Mouse (Mus musculus) heart, embryonic 14.5 days (tissue): ENCODE results near the gene Mllt3. TPM values are rescaled to one million over a fixed set of nuclear protein-coding genes. Genes with fewer than 3 reads are reported as not detected.
A peak's percentile ranks its signal among the peaks of the same experiment; 100 is the strongest.

Source experiments
- ATAC-seq: fragments of 200-750 bp; cut with Nextera tagmentation; 2 replicates; pipeline ENCODE4 v1.8.0; 2017; ENCODE audit warnings: low read depth, moderate TSS enrichment; ENCODE audit not compliant: insufficient number of reproducible peaks, insufficient read depth, low FRiP score
- H3K27ac ChIP-seq, 2 experiments: fragments of 200-500 bp in 1 of 2; fragments of 300-500 bp in 1 of 2; sonication (generic) in 1 of 2; replicated peaks in 1 of 2; 2 replicates each; pipeline ENCODE4 v1.5.1; 2012 to 2014; ENCODE audit warnings: low read depth in 2 of 2, low read length in 2 of 2, control low read depth in 1 of 2, mild to moderate bottlenecking in 1 of 2, mixed read lengths in 1 of 2; ENCODE audit not compliant: control insufficient read depth in 1 of 2, insufficient read depth in 1 of 2
- H3K27me3 ChIP-seq: fragments of 300-500 bp; sonication (generic); 2 replicates; pipeline ENCODE4 v1.6.1; 2014; ENCODE audit warnings: mild to moderate bottlenecking, low read length, control low read depth; ENCODE audit not compliant: control insufficient read depth, insufficient read depth
- H3K36me3 ChIP-seq: fragments of 300-500 bp; sonication (generic); 2 replicates; pipeline ENCODE4 v1.6.1; 2014; ENCODE audit warnings: mild to moderate bottlenecking, control low read depth, low read length, mixed read lengths; ENCODE audit not compliant: control insufficient read depth, insufficient read depth
- H3K4me1 ChIP-seq, 2 experiments: fragments of 200-500 bp in 1 of 2; fragments of 300-500 bp in 1 of 2; sonication (generic) in 1 of 2; 2 replicates each; pipeline ENCODE4 v1.6.1; 2012 to 2014; ENCODE audit warnings: low read length in 2 of 2, control low read depth in 1 of 2, mixed read lengths in 1 of 2; ENCODE audit not compliant: control insufficient read depth in 2 of 2, insufficient read depth in 2 of 2
- H3K4me2 ChIP-seq: fragments of 300-500 bp; sonication (generic); 2 replicates; pipeline ENCODE4 v1.6.1; 2014; ENCODE audit warnings: mild to moderate bottlenecking, low read length
- H3K4me3 ChIP-seq, 2 experiments: fragments of 200-500 bp in 1 of 2; fragments of 300-500 bp in 1 of 2; sonication (generic) in 1 of 2; 2 replicates each; pipeline ENCODE4 v1.5.1; 2012 to 2014; ENCODE audit warnings: low read length in 2 of 2, mild to moderate bottlenecking in 2 of 2, control low read depth in 1 of 2, low read depth in 1 of 2, moderate library complexity in 1 of 2; ENCODE audit not compliant: control insufficient read depth in 1 of 2, insufficient read depth in 1 of 2
- H3K9ac ChIP-seq: fragments of 300-500 bp; sonication (generic); 2 replicates; pipeline ENCODE4 v1.6.1; 2014; ENCODE audit warnings: mild to moderate bottlenecking, low read length
- H3K9me3 ChIP-seq: fragments of 300-500 bp; sonication (generic); 2 replicates; pipeline ENCODE4 v1.6.1; 2016; ENCODE audit warnings: low read length, control low read depth; ENCODE audit not compliant: control insufficient read depth
- WGBS: fragments of 180-500 bp; shearing (Covaris S2); extraction: QIAGEN DNeasy Blood & Tissue Kit; methylation state at CpG from one replicate; pipeline ENCODE4 v1.1.7; 2014; 5-methylcytosine and 5-hydroxymethylcytosine counted together
- polyA plus RNA-seq: library from polyadenylated mRNA; unstranded; fragments of >200 nt; fragmentation: Nextera tagmentation; extraction: Ambion mirVana; gene quantifications from 2 replicates; pipeline ENCODE4 v1.2.1, GENCODE M21; 2014

The Mllt3 gene
- polyA plus RNA-seq, 1 experiment from 2014 or later: 33.0 TPM

- Histone ChIP-seq H3K36me3 (no peaks in the 10 kb centered on the region), H3K4me1 (no peaks in the 10 kb centered on the region), H3K27me3 (no peaks in the 10 kb centered on the region), H3K4me2 (no peak overlapping the region), H3K4me3 (no peak overlapping the region), H3K9me3 (no peaks in the 10 kb centered on the region), H3K27ac (no peak overlapping the region), H3K9ac (no peak overlapping the region)
- WGBS: 100% methylated on average over 1 of the region's 1 CpGs
- no peak for ATAC-seq
Observed at GRCm38 (mm10) chr4:87857982-87858381, 175.2 kb downstream of the Mllt3 start.

GRCm38 (mm10) chr4:87852461-87852860 lies 180.7 kb downstream of the Mllt3 start:
- no peak overlapping the region for H3K27ac ChIP-seq
- H3K27me3 ChIP-seq: no peaks in the 10 kb centered on the region
- no peak overlapping the region for H3K4me3 ChIP-seq
- H3K4me2 ChIP-seq: no peak overlapping the region
- no peak for ATAC-seq
- H3K9ac ChIP-seq: no peak overlapping the region
- H3K9me3 ChIP-seq: no peaks in the 10 kb centered on the region
- 69% methylated on average over 2 of the region's 2 CpGs for WGBS
- H3K4me1 ChIP-seq: no peaks in the 10 kb centered on the region
- H3K36me3 ChIP-seq: no peaks in the 10 kb centered on the region

GRCm38 (mm10) chr4:87850051-87850450 lies 183.1 kb downstream of the Mllt3 start:
- no peaks in the 10 kb centered on the region for H3K9me3 ChIP-seq
- no peaks in the 10 kb centered on the region for H3K36me3 ChIP-seq
- no peak for ATAC-seq
- H3K4me1 ChIP-seq: peaks cover 2 to 4% of the 10 kb centered on the region in 2 experiments; a peak in 2 of 4 replicates
- no peak overlapping the region for H3K27ac ChIP-seq
- H3K4me2 ChIP-seq: no peak overlapping the region
- no peak overlapping the region for H3K4me3 ChIP-seq
- no peaks in the 10 kb centered on the region for H3K27me3 ChIP-seq
- no peak overlapping the region for H3K9ac ChIP-seq
- WGBS: 86% methylated on average over 5 of the region's 5 CpGs

- Histone ChIP-seq H3K4me2 (peak overlapping the region; percentile 25; the same call in 1 of the 2 replicates), H3K27ac (peak overlapping the region in 1 of 2 experiments; percentile 44; a peak in 2 of 4 replicates)
Observed at GRCm38 (mm10) chr4:87844668-87845210, 188.4 kb downstream of the Mllt3 start.

GRCm38 (mm10) chr4:87840210-87840910 lies 192.8 kb downstream of the Mllt3 start:
- ATAC-seq: 0 out of 2 replicates have a peak, but pooled peaks have one; percentile 43
- WGBS: 42% methylated on average over 10 of the region's 10 CpGs
- no peaks in the 10 kb centered on the region for H3K36me3 ChIP-seq
- H3K27me3 ChIP-seq: no peaks in the 10 kb centered on the region
- H3K4me2 ChIP-seq: peak overlapping the region; percentile 30
- peak overlapping the region; percentile 41 to 64 for H3K27ac ChIP-seq
- H3K4me1 ChIP-seq: peaks cover 5 to 28% of the 10 kb centered on the region in 2 experiments
- H3K9me3 ChIP-seq: no peaks in the 10 kb centered on the region
- H3K9ac ChIP-seq: no peak overlapping the region
- H3K4me3 ChIP-seq: no peak overlapping the region

More at GRCm38 (mm10) chr4:87844668-87845210, 188.4 kb downstream of the Mllt3 start:
- H3K9me3 ChIP-seq: no peaks in the 10 kb centered on the region
- no peak overlapping the region for H3K4me3 ChIP-seq
- no peaks in the 10 kb centered on the region for H3K27me3 ChIP-seq
- 33% methylated on average over 6 of the region's 6 CpGs for WGBS
- no peak; the same call in 1 of the 2 replicates for ATAC-seq
- peaks cover 6 to 23% of the 10 kb centered on the region in 2 experiments for H3K4me1 ChIP-seq
- H3K36me3 ChIP-seq: no peaks in the 10 kb centered on the region
- no peak overlapping the region for H3K9ac ChIP-seq

- H3K27me3 ChIP-seq: no peaks in the 10 kb centered on the region
- no peak for ATAC-seq
- H3K4me1 ChIP-seq: peaks cover 2 to 14% of the 10 kb centered on the region in 2 experiments; a peak in 2 of 4 replicates
- H3K27ac ChIP-seq: no peak overlapping the region
- 68% methylated on average over 1 of the region's 1 CpGs for WGBS
- no peak overlapping the region for H3K9ac ChIP-seq
- no peak overlapping the region for H3K4me3 ChIP-seq
- H3K36me3 ChIP-seq: no peaks in the 10 kb centered on the region
- H3K4me2 ChIP-seq: no peak overlapping the region
- no peaks in the 10 kb centered on the region for H3K9me3 ChIP-seq
Observed at GRCm38 (mm10) chr4:87838716-87839115, 194.4 kb downstream of the Mllt3 start.

- no peaks in the 10 kb centered on the region for H3K9me3 ChIP-seq
- H3K27ac ChIP-seq: no peak overlapping the region
- WGBS: 96% methylated on average over 2 of the region's 2 CpGs
- no peaks in the 10 kb centered on the region for H3K36me3 ChIP-seq
- H3K4me2 ChIP-seq: no peak overlapping the region
- no peaks in the 10 kb centered on the region for H3K27me3 ChIP-seq
- no peak overlapping the region for H3K9ac ChIP-seq
- no peak overlapping the region for H3K4me3 ChIP-seq
- peaks cover 2 to 14% of the 10 kb centered on the region in 2 experiments; a peak in 2 of 4 replicates for H3K4me1 ChIP-seq
- no peak for ATAC-seq
Observed at GRCm38 (mm10) chr4:87837471-87838361, 195.4 kb downstream of the Mllt3 start.
